Mouse (Mus musculus) spleen, postnatal 0 days (tissue): Measurements from ENCODE around the gene Rnase11. TPM values are rescaled to one million over a fixed set of nuclear protein-coding genes. Genes with fewer than 3 reads are reported as not detected.

Experiments used
- polyA plus RNA-seq: library from polyadenylated mRNA; unstranded; fragments of >200 nt; fragmentation: Nextera tagmentation; extraction: Ambion mirVana; gene quantifications from 2 replicates; pipeline ENCODE4 v1.2.1, GENCODE M21; 2015

Gene Rnase11
- polyA plus RNA-seq = not detected in 2 replicates

DNA sequence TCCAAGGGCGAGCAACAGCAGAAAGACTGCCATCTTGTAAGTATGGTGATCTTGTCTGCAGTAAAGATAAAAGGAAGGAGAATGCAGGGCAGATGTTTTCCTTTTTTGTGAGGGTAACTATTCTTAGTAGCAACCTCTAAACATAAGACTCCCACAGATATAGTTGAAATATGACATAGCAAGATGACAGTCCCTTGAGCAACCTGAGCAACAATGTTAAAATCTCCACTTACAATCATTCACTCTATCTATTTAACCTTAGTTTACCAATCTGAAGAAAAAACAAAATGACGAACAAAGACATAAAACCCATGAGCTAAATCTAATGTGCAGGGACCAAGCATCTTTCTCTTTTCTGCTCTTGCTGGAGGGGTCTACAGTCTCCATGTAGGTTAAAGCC is at the start of gene Rnase11:
Gene Rnase11 (minus strand): TSS at position 101 of the 400 bp plus-strand sequence.

DNA sequence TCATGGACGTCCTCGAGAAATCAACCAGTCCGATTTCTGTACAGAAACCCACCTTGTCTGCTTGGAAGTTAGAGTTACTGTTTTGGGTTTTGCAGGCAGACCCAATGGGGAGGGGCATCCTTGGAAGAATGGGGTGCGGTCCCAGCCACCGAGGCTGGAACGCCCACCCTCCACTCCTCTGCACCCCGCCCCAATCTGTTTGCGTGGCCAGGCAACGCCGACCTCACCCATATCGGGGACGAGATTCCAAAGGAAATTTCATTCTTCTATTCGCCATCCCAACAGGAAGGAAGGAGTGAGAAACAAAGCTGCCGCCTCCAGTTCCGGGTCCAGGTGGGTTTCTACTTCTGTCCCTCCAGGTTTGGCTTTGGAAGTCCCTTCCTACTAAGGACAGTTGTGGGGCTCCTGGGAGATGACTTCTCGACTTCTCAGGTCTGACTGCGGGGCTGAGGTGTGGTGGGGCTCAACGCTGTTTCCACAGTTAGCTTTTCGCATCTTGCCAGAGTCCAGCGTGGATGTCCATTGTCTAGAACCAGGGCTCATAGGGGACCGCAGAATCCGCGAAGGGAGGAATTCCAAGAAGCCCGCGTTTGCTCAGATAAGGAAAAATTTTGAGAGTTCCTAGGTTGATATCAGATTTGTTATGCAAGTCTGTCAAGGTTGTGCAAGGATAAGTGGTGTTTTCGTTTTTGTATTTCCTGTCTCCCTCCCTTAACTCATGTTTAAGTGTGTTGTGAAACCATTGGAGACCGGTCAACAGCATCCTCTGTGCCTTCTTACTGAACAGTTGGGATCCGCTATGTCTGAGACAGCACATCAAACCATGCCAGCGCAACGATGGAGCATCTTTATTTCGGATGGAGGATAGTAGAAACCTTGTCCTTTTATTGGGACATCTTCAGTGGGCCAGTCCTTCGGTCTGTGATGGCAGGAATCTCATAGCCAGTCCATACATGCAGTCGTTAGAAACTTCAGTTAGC is 41.2 kb upstream of the Rnase11 start, which contains the start of the genes Rnase4 and Ang:
Gene Rnase4 (plus strand): TSS at position 157 of the 980 bp plus-strand sequence.
Gene Ang (plus strand): TSS at position 230 of the 980 bp plus-strand sequence.

DNA sequence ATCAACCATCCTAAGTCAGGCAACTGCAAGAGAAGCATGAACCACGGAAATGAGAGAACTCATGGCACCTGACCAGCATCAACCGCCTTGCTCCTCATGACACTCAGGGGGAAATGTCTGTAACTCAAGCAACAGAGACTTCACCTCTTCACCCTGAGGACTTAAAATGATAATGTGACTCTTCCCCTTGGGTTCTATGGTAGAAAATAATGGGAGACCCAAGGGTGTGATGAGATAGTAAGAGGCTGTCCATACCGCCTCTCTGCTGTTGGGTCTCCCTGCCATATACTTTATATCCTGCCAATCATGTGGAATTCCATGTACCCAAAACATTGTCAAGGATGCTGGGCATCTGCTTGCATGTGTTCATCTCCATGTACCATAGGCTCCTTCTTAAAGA is 24.4 kb upstream of the Rnase11 start, which contains the start of gene Olfr750:
Gene Olfr750 (minus strand): TSS at position 101 of the 400 bp plus-strand sequence.

DNA sequence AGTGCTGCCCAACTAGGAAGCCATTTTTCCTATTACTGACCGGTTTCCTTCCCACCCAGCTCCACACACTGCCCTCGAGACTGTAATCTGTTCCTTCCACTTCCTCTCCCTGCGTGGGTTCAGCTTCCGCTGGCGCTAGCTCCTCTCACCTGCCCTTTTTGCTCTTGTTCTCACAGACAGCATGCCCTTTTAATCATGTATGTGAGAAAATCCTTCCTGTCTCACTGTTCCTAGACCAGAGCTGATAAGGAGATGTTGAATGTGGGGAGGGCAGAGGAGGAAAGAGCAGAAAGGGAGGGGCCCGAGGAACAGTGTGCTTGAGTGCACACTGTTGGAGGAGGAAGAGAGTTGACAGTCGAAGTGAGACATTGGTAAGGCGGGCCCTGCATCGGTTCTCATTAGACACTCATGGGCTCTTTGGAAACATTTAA is 7.5 kb upstream of the Rnase11 start, which contains the start of gene Rnase12:
Gene Rnase12 (minus strand): TSS at position 261 of the 431 bp plus-strand sequence.

DNA sequence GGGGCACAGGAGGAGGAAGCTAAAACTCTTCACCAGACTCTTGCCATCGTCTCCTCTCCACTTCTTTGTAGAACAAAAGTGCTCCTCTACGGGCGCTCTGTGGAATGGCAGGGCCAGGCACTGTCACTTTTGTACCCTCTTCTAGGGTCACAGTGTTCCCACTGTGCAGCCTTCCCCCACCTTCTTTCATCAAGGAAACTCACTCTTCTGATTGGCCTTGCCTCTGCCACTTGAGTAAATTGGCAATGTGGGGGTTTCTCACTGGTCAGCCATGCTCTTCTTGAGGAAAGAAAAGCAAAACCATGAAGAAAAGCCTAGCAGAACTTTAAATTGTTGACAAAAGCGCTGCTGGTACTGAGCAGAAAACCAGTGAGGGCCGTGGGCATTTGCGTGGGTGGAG is 8.2 kb downstream of the Rnase11 start, which contains the start of gene Rnase9:
Gene Rnase9 (minus strand): TSS at position 101 of the 400 bp plus-strand sequence.

DNA sequence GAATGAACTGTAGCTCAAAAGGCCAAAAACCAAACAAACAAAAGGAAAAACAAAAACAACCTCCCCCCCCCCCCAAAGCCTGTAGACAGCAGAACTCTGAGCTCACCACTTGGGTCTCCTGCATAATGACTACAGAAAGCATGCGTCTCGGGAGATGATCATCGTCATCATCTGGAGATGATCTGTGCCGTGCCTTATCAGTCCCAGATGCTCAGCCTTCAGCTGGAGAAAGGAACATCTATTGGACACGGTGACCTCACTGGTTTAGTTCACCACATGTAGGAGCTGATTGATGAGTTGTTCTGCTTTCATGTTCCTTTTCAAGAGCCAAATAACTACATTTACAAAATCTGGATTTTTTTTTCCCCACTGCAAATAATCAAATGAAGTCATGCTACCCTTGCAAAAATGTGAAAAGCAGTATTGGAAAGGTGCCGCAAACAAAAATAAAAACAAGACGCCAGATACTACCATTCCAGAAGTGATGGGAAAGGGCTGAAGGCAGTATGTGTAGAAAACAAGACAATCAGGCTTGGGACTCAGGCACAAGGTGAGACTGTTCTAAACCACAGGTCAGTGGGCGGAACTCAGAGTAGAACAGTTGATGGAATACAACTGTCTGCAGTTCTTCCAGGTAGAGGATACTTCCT is 42.7 kb downstream of the Rnase11 start, which contains the start of gene Rnase10:
Gene Rnase10 (plus strand): TSS at position 600 of the 650 bp plus-strand sequence.

Other genes starting within 250 kb of the Rnase11 start
- not detected in 2 replicates for gene Ccnb1ip1, start 242.4 kb downstream of the Rnase11 start, polyA plus RNA-seq
- gene Parp2, start 242.3 kb downstream of the Rnase11 start, polyA plus RNA-seq = 44.8 and 46.3 TPM in 2 replicates
- 9.8 and 14.8 TPM in 2 replicates for gene Tep1, start 179.6 kb downstream of the Rnase11 start, polyA plus RNA-seq
- 0.16 and 0.24 TPM in 2 replicates for gene Klhl33, start 152.7 kb downstream of the Rnase11 start, polyA plus RNA-seq
- 73.5 and 76.4 TPM in 2 replicates for gene Osgep, start 125.3 kb downstream of the Rnase11 start, polyA plus RNA-seq
- 94.3 and 96.1 TPM in 2 replicates for gene Apex1, start 125.2 kb downstream of the Rnase11 start, polyA plus RNA-seq
- gene Pip4p1, start 119.3 kb downstream of the Rnase11 start, polyA plus RNA-seq = 25.7 and 27.4 TPM in 2 replicates
- gene Pnp, start 119.1 kb downstream of the Rnase11 start, polyA plus RNA-seq = 129 and 140 TPM in 2 replicates
- gene Gm49342, start 105.6 kb downstream of the Rnase11 start, polyA plus RNA-seq = not detected in 2 replicates
- 21.4 and 25.9 TPM in 2 replicates for gene Pnp2, start 94.2 kb downstream of the Rnase11 start, polyA plus RNA-seq
- gene Rnase10, start 42.4 kb downstream of the Rnase11 start, polyA plus RNA-seq = 0.07 and 0.11 TPM in 2 replicates
- not detected in 2 replicates for gene Rnase9, start 8.3 kb downstream of the Rnase11 start, polyA plus RNA-seq
- 4.3 and 5.3 TPM in 2 replicates for gene Rnase12, start 7.5 kb upstream of the Rnase11 start, polyA plus RNA-seq
- not detected in 2 replicates for gene Olfr750, start 24.3 kb upstream of the Rnase11 start, polyA plus RNA-seq
- gene Rnase4, start 40.9 kb upstream of the Rnase11 start, polyA plus RNA-seq = 24.0 and 29.5 TPM in 2 replicates
- gene Ang, start 41.0 kb upstream of the Rnase11 start, polyA plus RNA-seq = 3.8 and 4.9 TPM in 2 replicates
- not detected in 2 replicates for gene Eddm3b, start 64.3 kb upstream of the Rnase11 start, polyA plus RNA-seq
- gene Rnase6, start 73.7 kb upstream of the Rnase11 start, polyA plus RNA-seq = 17.2 and 18.7 TPM in 2 replicates
- 9.1 and 26.1 TPM in 2 replicates for gene Rnase1, start 96.6 kb upstream of the Rnase11 start, polyA plus RNA-seq
- gene Rnase2b, start 112.1 kb upstream of the Rnase11 start, polyA plus RNA-seq = not detected in 2 replicates
- gene Ang2, start 149.0 kb upstream of the Rnase11 start, polyA plus RNA-seq = not detected in 2 replicates
- not detected in 2 replicates for gene Ear14, start 153.2 kb upstream of the Rnase11 start, polyA plus RNA-seq
- gene Rnase2a, start 205.9 kb upstream of the Rnase11 start, polyA plus RNA-seq = not detected in 2 replicates